Mouse (Mus musculus): ENCODE data around the gene Lmf1.

- TF ChIP-seq POLR2A (IDR thresholded peaks at IDR 0.05; ENCODE audit: insufficient read length, low read depth): no peak
- TF ChIP-seq CEBPB (IDR thresholded peaks at IDR 0.05; ENCODE audit: insufficient read depth, poor library complexity, severe bottlenecking): no peak
- TF ChIP-seq POLR2AphosphoS2 (IDR thresholded peaks at IDR 0.05; ENCODE audit: insufficient read length, low read depth): no peak
- TF ChIP-seq REST (IDR thresholded peaks at IDR 0.05; ENCODE audit: insufficient read depth, insufficient read length): no peak
- no peak for TF ChIP-seq MAX (IDR thresholded peaks at IDR 0.05; ENCODE audit: low read depth)
- TF ChIP-seq USF1 (IDR thresholded peaks at IDR 0.05; ENCODE audit: low read depth): no peak
- TF ChIP-seq MYOD1 (IDR thresholded peaks at IDR 0.05; ENCODE audit: control insufficient read depth in 1 of 3, insufficient read length in 2 of 3, low read depth in 2 of 3): no peak
- no peak for TF ChIP-seq MYOG (IDR thresholded peaks at IDR 0.05; ENCODE audit: control insufficient read depth in 1 of 3, insufficient read depth in 1 of 3, insufficient read length in 2 of 3, low read depth in 2 of 3)
- no peak for TF ChIP-seq E2F4 (IDR thresholded peaks at IDR 0.05; ENCODE audit: insufficient read depth)
- TF ChIP-seq TCF12 (IDR thresholded peaks at IDR 0.05; ENCODE audit: insufficient read depth, poor library complexity, severe bottlenecking): no peak
- no peak for TF ChIP-seq SRF (IDR thresholded peaks at IDR 0.05; ENCODE audit: control insufficient read depth, insufficient read length, low read depth)
- TF ChIP-seq TCF3 (IDR thresholded peaks at IDR 0.05; ENCODE audit: insufficient read length, low read depth): no peak
Observed at GRCm38 (mm10) chr17:25626196-25627043, 47.5 kb downstream of the Lmf1 start.
